Mouse (Mus musculus) brain, adult 2 months (tissue): ENCODE data around the gene Ndufv3.

Source experiments
- DNase-seq: peaks from one replicate; pipeline ENCODE4 v3.0.0; 2011; ENCODE audit warnings: low read depth, low spot score

The Ndufv3 gene

GRCm38 (mm10) chr17:31556253-31556652, 36.3 kb downstream of the Ndufv3 start:
- DNase-seq, result no peak

DNA sequence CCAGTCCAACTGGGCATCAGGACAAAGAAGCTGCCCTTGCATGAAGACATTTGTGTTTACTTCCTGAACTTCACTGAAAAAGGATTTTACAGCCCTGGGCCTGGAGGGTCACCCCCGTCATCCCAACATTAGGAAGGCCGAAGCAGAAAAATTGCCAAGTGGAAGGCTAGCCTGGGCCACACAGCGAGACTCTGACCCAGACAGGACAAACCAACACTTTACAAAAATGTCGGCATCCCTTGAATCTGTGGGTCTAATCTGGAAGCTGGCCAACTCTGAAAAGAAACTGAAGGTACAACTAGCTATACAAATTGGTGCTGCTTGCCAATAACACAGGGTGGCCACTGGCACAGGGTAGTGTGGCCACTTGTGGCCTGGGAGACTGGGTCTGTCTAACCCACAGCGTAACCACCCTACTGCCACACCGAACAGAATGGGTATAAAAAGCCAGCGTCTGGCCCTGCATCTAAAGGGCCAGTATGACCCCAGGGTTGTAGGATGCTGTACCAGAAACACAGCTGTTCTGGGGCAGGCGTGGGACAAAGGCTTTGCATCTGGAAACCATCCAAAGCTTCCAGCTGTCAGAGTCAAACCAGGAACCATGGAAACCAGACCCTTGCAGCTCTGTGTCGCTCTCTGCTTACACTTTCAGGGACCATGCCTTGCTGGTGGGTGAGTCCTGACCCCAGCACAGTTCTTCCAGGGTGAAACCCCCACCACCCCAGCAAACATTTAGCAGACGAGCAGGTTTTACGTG, 37.4 kb downstream of the Ndufv3 start:
- DNase-seq, result peak; percentile 71

DNA sequence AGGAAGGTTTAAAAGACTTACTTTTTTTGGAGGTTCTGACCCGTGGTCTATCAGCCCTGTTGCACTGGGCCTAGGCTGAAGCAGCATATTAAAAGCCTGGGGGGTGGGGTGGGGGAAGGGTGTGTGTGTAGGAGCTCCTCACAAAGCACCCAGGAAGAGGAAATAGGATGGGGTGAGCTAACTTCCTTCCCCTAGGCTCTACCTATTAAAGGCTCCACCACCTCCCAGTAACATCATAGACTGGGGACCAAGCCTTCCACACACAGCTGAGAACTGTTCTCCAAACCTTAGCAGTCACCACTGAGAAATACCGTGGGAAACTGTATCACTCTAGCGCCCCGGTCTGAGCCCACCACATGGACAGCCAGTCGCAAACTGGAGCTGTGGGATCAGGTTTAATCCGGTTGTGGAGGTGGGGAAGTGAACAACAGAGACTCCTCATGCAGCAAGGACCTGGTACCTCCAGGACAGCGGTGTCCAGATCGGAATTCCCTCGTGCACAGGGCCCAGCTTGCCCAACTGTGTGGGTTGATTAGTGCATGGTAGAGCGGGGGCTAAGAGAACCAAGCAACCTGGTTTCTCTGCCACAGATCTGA, 38.1 kb downstream of the Ndufv3 start:
- no peak for DNase-seq

GRCm38 (mm10) chr17:31559021-31559789, 39.3 kb downstream of the Ndufv3 start:
- no peak for DNase-seq

- no peak for DNase-seq
Observed at GRCm38 (mm10) chr17:31563632-31564014, 43.7 kb downstream of the Ndufv3 start.

DNA sequence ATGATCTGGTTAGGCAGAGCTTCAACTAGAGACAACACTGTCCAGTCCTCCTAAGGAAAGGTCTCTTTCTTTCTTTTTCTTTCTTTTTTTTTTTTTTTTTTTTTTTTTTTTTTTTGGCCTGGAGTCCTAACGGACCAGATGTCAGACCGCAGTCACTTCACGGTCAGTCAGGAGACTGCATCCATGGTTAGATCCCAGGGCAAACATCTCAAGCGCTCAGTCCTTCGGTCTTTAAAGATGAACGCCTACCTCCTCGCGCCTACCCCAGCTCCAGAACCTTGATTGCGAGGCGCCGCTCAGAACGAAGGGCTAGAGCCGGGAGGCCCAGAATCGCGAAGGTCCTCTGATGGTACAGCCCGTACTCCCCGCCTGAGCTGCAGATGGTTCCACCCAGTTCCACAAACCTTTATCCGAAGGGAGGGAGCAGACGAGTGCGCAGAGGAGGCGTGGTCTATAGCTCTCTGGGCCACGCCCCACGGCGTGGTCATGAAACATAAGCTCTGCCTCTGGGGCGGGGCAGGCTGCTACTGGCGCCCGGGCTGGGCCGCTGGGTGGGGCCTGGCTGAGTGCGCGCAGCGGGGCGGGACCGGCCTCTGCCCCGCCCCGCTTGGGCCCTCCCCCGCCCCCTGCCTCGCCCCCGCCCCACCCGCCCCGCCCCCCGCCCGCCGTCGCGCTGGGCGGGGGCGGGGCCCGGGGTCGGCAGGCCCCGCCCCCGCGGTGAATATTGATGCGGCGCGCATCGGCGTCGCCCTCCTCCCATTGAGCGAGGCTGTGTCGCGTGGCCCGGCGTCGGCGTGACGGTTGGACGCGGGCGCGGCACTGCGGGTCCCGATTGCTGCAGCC, 44.3 kb downstream of the Ndufv3 start, which contains the start of gene Pknox1:
Gene Pknox1 (plus strand): TSS at position 720 of the 843 bp plus-strand sequence.
- peak; percentile 100 for DNase-seq

DNA sequence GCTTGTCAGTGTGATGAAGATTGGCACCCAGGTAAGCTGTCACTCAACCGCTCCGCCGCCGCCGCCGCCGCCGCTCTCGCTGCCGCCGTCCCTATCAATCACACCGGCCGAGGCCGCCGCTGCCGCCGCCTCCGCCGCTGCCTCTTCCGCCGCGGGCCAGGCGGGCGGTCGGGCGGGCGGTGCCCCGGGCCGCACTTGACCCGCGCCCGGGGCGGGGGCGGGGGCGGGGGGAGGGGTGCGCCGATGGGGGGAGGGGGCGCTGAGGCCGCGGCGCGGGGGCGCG, 44.9 kb downstream of the Ndufv3 start:
- no peak for DNase-seq

DNA sequence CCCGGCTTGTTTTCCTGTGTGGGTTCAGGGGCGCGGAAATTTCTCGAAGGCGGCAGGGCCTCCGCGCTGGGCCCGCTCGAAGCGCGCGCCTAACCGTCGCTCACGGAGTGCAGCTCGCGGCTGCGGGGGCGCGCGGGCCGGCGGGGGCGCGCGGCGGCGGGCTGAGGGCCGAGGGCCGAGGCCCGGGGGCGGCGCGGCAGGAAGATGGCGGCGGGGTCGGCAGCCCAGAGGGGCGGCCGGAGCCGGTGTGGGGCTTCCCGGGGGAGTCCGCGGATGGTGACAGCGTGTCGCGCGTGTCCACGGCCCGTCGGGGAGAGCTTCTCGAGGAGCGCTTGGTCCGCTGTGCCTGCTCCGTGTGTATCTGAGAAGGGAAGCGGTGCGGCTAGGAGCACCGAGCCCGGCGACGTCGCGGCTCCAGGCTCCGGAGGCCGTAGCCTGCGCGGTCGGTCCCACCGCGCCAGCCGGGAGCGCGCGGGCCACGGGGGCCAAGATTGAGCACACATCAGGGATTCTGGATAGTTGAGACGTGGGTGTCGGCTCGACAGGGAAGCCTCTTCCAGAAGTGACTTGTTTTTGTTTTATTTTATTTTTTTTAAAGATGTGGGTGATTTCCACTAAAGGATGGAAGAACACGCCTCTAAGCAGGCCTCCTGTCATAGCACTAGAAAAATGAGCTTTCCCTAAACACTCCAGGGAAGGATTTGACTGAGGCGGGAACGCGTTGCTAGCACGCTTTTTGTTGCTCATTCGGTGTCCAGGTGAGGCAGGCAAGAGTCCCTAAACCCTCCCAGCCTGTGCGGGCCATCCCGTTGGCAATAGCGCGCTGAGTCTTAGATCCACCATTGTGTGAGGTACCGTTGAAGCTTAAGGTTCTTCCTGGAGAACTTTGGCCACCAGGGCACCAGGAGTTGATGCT, 45.5 kb downstream of the Ndufv3 start:
- peak; percentile 77 for DNase-seq

DNA sequence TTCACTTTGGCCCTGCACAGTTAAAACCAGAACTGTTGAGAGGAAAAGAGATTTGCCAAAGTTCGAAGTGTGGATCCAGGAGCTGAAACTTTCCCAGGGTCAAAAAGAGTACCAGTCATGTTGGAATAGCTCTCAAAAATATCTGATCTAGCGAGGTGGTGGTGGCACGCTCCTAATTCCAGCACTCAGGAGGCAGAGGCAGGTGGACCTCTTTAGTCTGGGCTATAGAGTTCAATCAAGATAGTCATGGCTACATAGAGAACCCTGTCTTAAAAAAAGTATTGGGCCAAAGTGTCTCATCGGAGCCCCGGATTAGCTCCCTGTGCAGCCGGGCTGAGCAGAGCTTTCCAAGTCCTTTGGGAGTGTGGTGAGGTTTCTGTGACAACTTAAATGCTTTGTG, 46.4 kb downstream of the Ndufv3 start:
- DNase-seq, result no peak

DNA sequence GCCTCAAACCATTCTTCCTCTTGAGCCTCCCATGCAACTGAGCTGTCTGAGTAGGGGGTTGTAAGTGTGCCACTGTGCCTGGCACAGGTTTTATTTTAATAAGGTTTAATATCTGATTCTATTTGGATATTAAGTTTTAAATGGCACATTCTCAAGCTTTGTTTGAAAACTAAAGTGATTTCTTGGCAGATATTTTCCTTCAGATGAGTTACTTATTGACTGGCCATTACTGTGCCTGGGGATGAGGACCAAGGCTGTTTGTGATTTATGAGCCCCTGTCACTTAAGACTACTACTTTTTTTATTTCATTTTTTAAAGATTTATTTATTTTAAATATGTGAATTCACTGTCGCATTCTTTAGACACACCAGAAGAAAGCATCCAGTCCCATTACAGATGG, 49.8 kb downstream of the Ndufv3 start:
- DNase-seq, result no peak

GRCm38 (mm10) chr17:31570321-31570925, 50.5 kb downstream of the Ndufv3 start:
- peak; percentile 79 for DNase-seq

GRCm38 (mm10) chr17:31571689-31572088, 51.8 kb downstream of the Ndufv3 start:
- DNase-seq, result no peak

- DNase-seq, result no peak
Observed at GRCm38 (mm10) chr17:31574662-31575061, 54.7 kb downstream of the Ndufv3 start.

DNA sequence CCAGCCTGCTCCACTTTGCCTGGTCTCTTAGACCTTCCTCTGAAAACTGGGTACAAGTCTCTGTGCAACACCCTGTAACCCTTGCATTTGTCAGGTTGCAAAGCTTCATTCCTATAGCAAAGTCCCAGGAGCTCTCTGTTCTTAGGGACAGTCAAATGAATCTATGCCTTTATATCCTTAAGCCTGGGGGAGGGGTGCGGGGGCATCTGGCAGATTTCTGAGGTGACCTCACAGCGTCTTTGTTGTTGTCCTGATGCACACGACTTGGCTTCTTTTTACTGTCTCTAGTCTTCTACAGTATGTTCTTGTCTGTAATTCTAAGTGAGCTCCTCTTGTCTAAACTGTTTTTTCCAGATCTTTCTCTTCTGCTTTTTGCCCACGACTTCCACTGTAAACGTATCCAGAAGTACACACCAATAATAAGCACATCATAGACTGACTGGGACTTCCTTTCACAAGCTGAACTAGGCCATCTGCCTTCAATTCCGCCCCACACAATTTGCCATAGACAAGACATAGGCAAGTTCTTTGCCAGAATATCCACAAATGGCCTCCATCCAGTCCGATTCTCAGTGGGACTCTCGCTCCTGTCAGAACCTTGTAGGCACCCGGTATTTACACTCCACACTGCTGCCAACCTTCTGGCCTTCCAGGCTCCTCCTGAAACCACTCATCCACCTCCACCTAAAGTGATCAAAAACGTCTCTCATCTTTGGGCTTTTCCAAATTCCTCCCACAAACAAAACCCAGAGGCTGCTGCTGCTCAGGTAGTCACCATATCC, 56.7 kb downstream of the Ndufv3 start:
- peak; percentile 97 for DNase-seq

DNA sequence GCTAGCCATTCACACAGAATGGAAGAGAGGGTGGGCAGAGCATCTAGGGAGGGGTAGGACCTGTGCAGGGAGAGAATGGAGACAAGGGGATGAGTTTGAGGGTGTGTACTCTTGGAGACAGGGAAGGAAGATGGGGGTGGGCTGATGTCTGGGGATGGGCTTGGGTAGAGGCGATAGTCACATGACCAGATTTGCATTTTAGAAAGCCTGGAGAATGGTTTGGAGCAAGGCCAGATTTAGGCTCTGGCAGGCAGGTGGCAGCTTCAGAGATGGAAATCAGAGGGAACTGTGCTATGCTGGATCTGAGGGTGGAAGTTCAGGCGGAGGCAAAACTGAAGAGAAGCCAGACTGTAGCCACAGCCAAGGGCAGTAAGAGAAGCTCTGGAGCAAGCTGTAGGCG, 60.4 kb downstream of the Ndufv3 start:
- peak; percentile 66 for DNase-seq
